Mouse (Mus musculus): Measurements from ENCODE around the gene Ush2a. TPM values are rescaled to one million over a fixed set of nuclear protein-coding genes. Genes with fewer than 3 reads are reported as not detected.

The Ush2a gene
- polyA plus RNA-seq, 1 experiment from 2014 or later = 0.29 TPM

DNA sequence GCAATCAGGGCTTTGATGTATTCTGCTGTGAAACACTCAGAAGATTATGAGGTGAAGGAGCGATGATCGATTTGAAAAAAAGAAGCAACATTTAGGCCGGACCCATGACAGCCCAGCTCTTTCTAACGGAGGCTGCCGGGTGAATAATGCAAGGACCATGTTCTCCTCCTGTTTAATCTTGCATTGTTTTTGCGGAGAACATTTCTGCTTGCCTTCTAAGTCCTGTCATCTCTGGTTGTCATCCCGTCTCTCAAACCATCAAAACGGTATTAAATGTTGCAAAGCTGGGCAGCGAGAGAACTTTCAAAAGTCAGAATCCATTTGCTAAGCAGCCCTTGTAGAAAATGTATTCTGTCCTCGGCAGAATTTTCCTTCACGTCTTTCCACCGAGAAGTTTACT lies 394.3 kb downstream of the Ush2a start:
- no peak overlapping the region for H3K4me3 ChIP-seq
- H3K4me2 ChIP-seq = no peak overlapping the region
- ATAC-seq (ENCODE audit: low FRiP score) = no peak
- no peaks in the 10 kb centered on the region for H3K9me3 ChIP-seq
- H3K4me1 ChIP-seq (replicated peaks) = peaks cover 19% of the 10 kb centered on the region
- H3K27me3 ChIP-seq = no peaks in the 10 kb centered on the region
- H3K9ac ChIP-seq = no peak overlapping the region
- H3K36me3 ChIP-seq = no peaks in the 10 kb centered on the region
- WGBS = 56% methylated on average over 12 of the region's 12 CpGs
- H3K27ac ChIP-seq = no peak overlapping the region

DNA sequence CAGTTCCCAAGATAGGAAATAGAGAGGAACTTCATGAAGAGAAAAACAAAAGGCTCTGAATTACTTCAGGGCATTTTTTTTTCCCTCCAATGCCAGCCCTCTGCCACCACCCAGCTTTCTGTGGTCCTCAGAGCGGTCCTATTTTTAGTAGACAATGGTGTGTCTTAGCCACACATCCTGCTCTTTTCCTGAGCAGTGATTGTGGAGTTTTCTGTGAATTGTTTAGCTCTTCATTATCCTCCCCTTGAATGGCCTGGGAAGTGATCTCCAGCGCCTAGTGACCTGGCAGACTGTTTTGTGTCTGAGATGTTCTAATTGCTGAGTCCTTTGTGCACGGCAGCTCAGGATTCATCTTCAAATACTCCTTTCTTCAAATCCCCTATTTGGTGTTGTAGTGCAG lies 397.3 kb downstream of the Ush2a start:
- H3K4me1 ChIP-seq (replicated peaks) = peaks cover 23% of the 10 kb centered on the region
- H3K4me2 ChIP-seq = no peak overlapping the region
- WGBS = 13% methylated on average over 3 of the region's 3 CpGs
- no peak overlapping the region for H3K27ac ChIP-seq
- H3K9me3 ChIP-seq = no peaks in the 10 kb centered on the region
- no peaks in the 10 kb centered on the region for H3K36me3 ChIP-seq
- no peaks in the 10 kb centered on the region for H3K27me3 ChIP-seq
- H3K9ac ChIP-seq = no peak overlapping the region
- ATAC-seq (ENCODE audit: low FRiP score) = no peak
- no peak overlapping the region for H3K4me3 ChIP-seq

GRCm38 (mm10) chr1:188660339-188660738 lies 398.5 kb downstream of the Ush2a start:
- Histone ChIP-seq H3K9me3 (no peaks in the 10 kb centered on the region), H3K27me3 (no peaks in the 10 kb centered on the region), H3K4me3 (peak overlapping the region; percentile 16; the same call in 1 of the 2 replicates), H3K36me3 (no peaks in the 10 kb centered on the region), H3K4me2 (peak overlapping the region; percentile 46), H3K9ac (peak overlapping the region; percentile 19; the same call in 1 of the 2 replicates), H3K4me1 (replicated peaks) (peaks cover 23% of the 10 kb centered on the region), H3K27ac (peak overlapping the region; percentile 40; the same call in 1 of the 2 replicates)
- WGBS = 2% methylated on average over 3 of the region's 3 CpGs
- ATAC-seq (ENCODE audit: low FRiP score) = peak; percentile 49; the same call in 1 of the 2 replicates

- no peaks in the 10 kb centered on the region for H3K36me3 ChIP-seq
- 2% methylated on average over 8 of the region's 8 CpGs for WGBS
- peak overlapping the region; percentile 46 for H3K4me2 ChIP-seq
- H3K27me3 ChIP-seq = no peaks in the 10 kb centered on the region
- H3K9me3 ChIP-seq = no peaks in the 10 kb centered on the region
- peak overlapping the region; percentile 16; the same call in 1 of the 2 replicates for H3K4me3 ChIP-seq
- H3K4me1 ChIP-seq (replicated peaks) = peaks cover 23% of the 10 kb centered on the region
- ATAC-seq (ENCODE audit: low FRiP score) = no peak
- H3K9ac ChIP-seq = peak overlapping the region; percentile 19; the same call in 1 of the 2 replicates
- peak overlapping the region; percentile 40; the same call in 1 of the 2 replicates for H3K27ac ChIP-seq
These were observed 399.1 kb downstream of the Ush2a start for GRCm38 (mm10) chr1:188660882-188661281.

DNA sequence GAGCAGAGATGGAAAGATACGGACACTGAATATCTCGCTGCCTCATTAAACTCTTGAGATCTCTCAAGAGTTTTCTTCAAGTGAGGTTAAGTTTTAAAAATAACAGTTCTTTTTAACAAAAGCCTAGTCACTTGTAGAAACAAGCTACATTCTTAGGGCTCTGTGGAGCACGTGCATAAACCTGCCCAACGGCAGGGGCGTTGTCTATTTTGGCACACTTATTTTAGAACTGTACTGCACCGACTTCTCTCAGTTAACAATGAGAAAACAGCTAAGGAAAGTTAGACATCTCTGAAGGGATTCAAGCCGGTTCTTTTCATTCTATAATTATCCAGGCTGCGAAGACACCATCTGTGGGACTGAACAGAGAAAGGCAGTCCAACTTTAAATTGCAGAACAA lies 405.6 kb downstream of the Ush2a start:
- 75% methylated on average over 8 of the region's 8 CpGs for WGBS

DNA sequence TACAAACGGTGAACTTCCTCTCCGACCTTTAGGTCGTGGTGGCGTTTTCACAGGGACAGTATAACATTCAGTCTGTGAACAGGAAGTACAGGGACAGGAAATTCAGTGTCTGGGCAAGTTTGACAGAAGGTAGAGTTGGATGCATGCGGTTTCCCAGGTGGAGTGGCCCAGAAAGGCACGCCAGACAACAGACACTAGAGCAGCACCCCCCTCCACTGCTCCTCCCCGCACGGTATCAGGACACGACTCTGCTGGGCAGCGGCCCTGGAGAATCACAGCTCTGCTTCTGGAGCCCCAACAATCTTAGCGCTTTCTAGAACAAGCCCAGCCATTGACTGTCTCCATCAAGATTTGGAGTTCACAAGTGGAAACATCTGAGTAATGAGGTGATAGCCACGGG lies 406.7 kb downstream of the Ush2a start:
- ATAC-seq (ENCODE audit: low FRiP score) = no peak
- Histone ChIP-seq H3K4me2 (no peak overlapping the region), H3K36me3 (no peaks in the 10 kb centered on the region), H3K4me3 (no peak overlapping the region), H3K27ac (no peak overlapping the region), H3K9me3 (no peaks in the 10 kb centered on the region), H3K9ac (no peak overlapping the region), H3K4me1 (replicated peaks) (no peaks in the 10 kb centered on the region), H3K27me3 (no peaks in the 10 kb centered on the region)
- 83% methylated on average over 12 of the region's 12 CpGs for WGBS

More for the DNA sequence above, 405.6 kb downstream of the Ush2a start:
- ATAC-seq (ENCODE audit: low FRiP score) = no peak
- Histone ChIP-seq H3K27me3 (no peaks in the 10 kb centered on the region), H3K9ac (no peak overlapping the region), H3K4me1 (replicated peaks) (no peaks in the 10 kb centered on the region), H3K4me3 (no peak overlapping the region), H3K4me2 (no peak overlapping the region), H3K9me3 (no peaks in the 10 kb centered on the region), H3K36me3 (no peaks in the 10 kb centered on the region), H3K27ac (no peak overlapping the region)

DNA sequence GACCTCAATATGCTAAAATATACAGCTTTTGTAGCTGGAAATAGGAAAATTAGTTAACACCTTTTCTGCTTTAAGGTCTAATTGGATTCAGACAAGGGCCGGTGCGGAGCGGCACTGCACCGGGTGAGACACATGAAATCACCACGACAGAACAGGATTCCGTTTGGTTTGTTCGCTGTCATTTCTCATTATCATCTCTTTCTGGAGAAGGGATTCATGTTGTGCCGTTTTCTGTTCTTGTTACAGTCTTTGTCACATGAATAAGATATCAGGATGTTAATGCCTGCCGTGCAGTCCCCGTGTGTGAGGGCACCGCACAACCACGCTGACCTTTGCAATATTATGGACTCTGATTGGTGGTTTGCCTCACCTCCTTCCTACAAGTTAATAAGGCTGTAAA lies 411.0 kb downstream of the Ush2a start:
- Histone ChIP-seq H3K4me2 (no peak overlapping the region), H3K4me3 (no peak overlapping the region), H3K4me1 (replicated peaks) (no peaks in the 10 kb centered on the region), H3K36me3 (no peaks in the 10 kb centered on the region), H3K27ac (no peak overlapping the region), H3K9ac (no peak overlapping the region), H3K27me3 (no peaks in the 10 kb centered on the region), H3K9me3 (no peaks in the 10 kb centered on the region)
- WGBS = 70% methylated on average over 12 of the region's 12 CpGs
- no peak for ATAC-seq (ENCODE audit: low FRiP score)

DNA sequence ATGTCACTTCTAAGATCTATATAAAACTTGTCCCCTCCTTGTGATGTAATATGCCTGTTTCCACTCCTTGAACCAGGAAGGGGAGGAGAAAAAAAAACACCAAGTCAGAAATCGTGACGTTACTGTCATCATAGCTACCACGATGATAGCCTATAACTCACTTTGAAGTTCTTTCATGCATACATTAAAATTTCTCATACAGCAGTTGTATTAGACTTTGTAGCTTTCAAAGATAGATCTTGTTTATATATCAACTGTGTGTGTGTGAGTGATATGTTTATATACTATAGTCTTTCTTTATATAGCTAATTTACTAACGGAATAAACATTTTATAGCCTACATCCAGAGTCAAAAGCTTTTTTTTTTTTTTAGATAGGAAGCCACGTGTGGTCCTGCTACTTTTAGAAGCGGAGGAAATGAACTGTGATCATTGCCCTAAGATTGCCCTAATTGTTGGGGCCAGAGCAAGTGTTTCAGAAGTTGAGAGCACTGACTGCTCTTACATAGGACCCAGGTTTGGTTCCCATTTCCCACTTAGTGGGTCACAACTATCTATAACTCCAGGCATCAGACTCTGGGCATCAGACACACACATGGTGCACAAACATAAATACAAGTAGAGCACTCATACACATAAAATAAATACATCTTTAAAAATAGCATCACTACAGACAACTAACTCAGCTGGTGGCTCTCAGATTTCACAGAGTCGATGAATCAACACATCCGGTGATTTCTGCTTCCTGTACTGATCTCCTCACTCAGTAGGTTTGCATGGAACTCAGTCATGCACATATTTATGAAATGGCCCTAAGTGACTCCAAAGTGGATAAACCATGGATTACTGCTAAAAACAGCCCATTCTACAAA lies 413.1 kb downstream of the Ush2a start:
- Histone ChIP-seq H3K4me3 (no peak overlapping the region), H3K27me3 (no peaks in the 10 kb centered on the region), H3K4me1 (replicated peaks) (no peaks in the 10 kb centered on the region), H3K9ac (no peak overlapping the region), H3K4me2 (no peak overlapping the region), H3K9me3 (no peaks in the 10 kb centered on the region), H3K27ac (no peak overlapping the region), H3K36me3 (no peaks in the 10 kb centered on the region)
- ATAC-seq (ENCODE audit: low FRiP score) = no peak
- WGBS = 80% methylated on average over 8 of the region's 8 CpGs

DNA sequence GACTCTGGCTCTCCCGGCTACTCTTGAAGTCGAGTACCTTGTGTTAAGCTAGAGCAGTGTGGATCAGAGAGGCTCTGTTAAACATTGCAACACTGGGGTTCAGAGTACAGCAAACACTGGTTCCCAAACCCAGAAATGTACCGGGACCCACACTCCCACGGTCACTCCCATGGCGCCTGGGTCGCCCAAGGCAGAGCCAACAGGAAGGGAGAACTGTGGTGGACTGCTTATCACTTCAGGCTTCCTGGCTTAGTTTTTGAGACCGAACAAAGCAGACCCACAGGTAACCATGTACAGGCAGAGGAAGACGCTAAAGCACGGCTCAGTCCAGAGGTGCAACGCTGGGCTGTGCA lies 413.7 kb downstream of the Ush2a start:
- Histone ChIP-seq H3K4me2 (no peak overlapping the region), H3K4me3 (no peak overlapping the region), H3K27ac (no peak overlapping the region), H3K36me3 (no peaks in the 10 kb centered on the region), H3K4me1 (replicated peaks) (no peaks in the 10 kb centered on the region), H3K27me3 (no peaks in the 10 kb centered on the region), H3K9ac (no peak overlapping the region), H3K9me3 (no peaks in the 10 kb centered on the region)
- ATAC-seq (ENCODE audit: low FRiP score) = no peak
- 94% methylated on average over 10 of the region's 10 CpGs for whole genome bisulfite sequencing

GRCm38 (mm10) chr1:188678189-188678588 lies 416.4 kb downstream of the Ush2a start:
- Histone ChIP-seq H3K9me3 (no peaks in the 10 kb centered on the region), H3K27ac (no peak overlapping the region), H3K36me3 (no peaks in the 10 kb centered on the region), H3K27me3 (no peaks in the 10 kb centered on the region), H3K4me1 (replicated peaks) (no peaks in the 10 kb centered on the region), H3K4me2 (no peak overlapping the region), H3K4me3 (no peak overlapping the region), H3K9ac (no peak overlapping the region)
- ATAC-seq (ENCODE audit: low FRiP score) = no peak
- 68% methylated on average over 8 of the region's 8 CpGs for WGBS

GRCm38 (mm10) chr1:188686362-188686761 lies 424.5 kb downstream of the Ush2a start:
- Histone ChIP-seq H3K4me3 (no peak overlapping the region), H3K27me3 (no peaks in the 10 kb centered on the region), H3K4me1 (replicated peaks) (no peaks in the 10 kb centered on the region), H3K9me3 (peaks cover 9% of the 10 kb centered on the region), H3K27ac (no peak overlapping the region), H3K9ac (no peak overlapping the region), H3K36me3 (no peaks in the 10 kb centered on the region), H3K4me2 (no peak overlapping the region)
- 96% methylated on average over 14 of the region's 14 CpGs for WGBS
- ATAC-seq (ENCODE audit: low FRiP score) = no peak

- WGBS = 88% methylated on average over 2 of the region's 2 CpGs
- no peak overlapping the region for H3K4me3 ChIP-seq
- no peak overlapping the region for H3K27ac ChIP-seq
- no peaks in the 10 kb centered on the region for H3K4me1 ChIP-seq (replicated peaks)
- ATAC-seq (ENCODE audit: low FRiP score) = no peak
- H3K36me3 ChIP-seq = no peaks in the 10 kb centered on the region
- H3K27me3 ChIP-seq = no peaks in the 10 kb centered on the region
- H3K9ac ChIP-seq = no peak overlapping the region
- H3K9me3 ChIP-seq = peaks cover 5% of the 10 kb centered on the region
- H3K4me2 ChIP-seq = no peak overlapping the region
These were observed 434.5 kb downstream of the Ush2a start for GRCm38 (mm10) chr1:188696295-188696694.

DNA sequence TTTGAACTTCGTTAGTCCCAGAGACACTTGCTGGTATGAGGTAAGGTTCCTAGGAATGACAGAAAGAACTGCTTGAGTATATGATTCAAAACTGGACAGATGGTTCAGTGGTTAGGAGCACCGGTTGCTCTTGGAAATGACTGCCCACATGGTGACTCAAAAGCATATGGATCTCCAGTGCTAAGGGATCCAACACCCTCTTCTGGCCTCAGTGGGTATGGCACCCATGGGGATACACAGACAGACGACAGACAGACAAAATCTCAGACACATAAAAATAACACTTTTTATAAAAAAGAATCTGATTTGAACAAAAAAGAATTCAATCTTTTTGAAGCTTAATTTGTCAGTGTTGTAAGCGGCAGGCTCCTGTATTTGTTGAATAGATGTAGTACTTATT lies 446.4 kb downstream of the Ush2a start:
- Histone ChIP-seq H3K27ac (no peak overlapping the region), H3K4me1 (replicated peaks) (0 out of 2 replicates have a peak, but pooled peaks cover 3% of the 10 kb centered on the region), H3K9ac (no peak overlapping the region), H3K36me3 (no peaks in the 10 kb centered on the region), H3K4me3 (no peak overlapping the region), H3K9me3 (no peaks in the 10 kb centered on the region), H3K4me2 (no peak overlapping the region), H3K27me3 (no peaks in the 10 kb centered on the region)
- no peak for ATAC-seq (ENCODE audit: low FRiP score)
- 86% methylated on average over 4 of the region's 4 CpGs for WGBS

Data from hindbrain, embryonic 13.5 days (tissue).